Comparison of ENCODE assay signal across 8 mouse cellular contexts in genomic region chr9:74952106-74952505, GRCm38 (mm10). TPM values are rescaled to one million over a fixed set of nuclear protein-coding genes. Genes with fewer than 3 reads are reported as not detected.
DNase-seq lines count a peak whose midpoint lies in the region; ATAC-seq and TF ChIP-seq lines count a peak whose summit lies in the region.

No protein-coding gene starts in this region.

- peak overlapping the region; percentile 88 for H3K4me2 ChIP-seq in lung, embryonic 14.5 days
- peak overlapping the region; percentile 98 for H3K4me2 ChIP-seq in lung, postnatal 0 days (replicated peaks; ENCODE audit: low read depth, low read length)

- 36% methylated on average over 5 of the region's 5 CpGs for WGBS in lung, embryonic 14.5 days
- WGBS in lung, adult 2 months, result 20% methylated on average over 5 of the region's 5 CpGs
- 24% methylated on average over 5 of the region's 5 CpGs for WGBS in lung, postnatal 0 days

- no peaks in the 10 kb centered on the region for H3K27me3 ChIP-seq in lung, embryonic 14.5 days (ENCODE audit: insufficient read depth, low read length)
- H3K27me3 ChIP-seq in lung, postnatal 0 days (replicated peaks; ENCODE audit: insufficient read depth, low read length), result no peaks in the 10 kb centered on the region
- H3K27me3 ChIP-seq in splenic B cell, adult 2 months (ENCODE audit: control insufficient read depth, insufficient read depth, low read length, poor library complexity, severe bottlenecking), result no peaks in the 10 kb centered on the region

- TF ChIP-seq EP300 in lung, postnatal 0 days (IDR thresholded peaks at IDR 0.05), result 0 out of 2 replicates have a peak, but pooled peaks have one; percentile 10

- no peak for ATAC-seq in lung, embryonic 14.5 days (ENCODE audit: insufficient read depth)
- peak; percentile 16; the same call in 1 of the 2 replicates for ATAC-seq in lung, postnatal 0 days
- no peak for ATAC-seq in cerebellum, adult (ENCODE audit: insufficient number of reproducible peaks, low FRiP score, low TSS enrichment)

- H3K4me3 ChIP-seq in lung, embryonic 14.5 days (ENCODE audit: low read depth, low read length), result peak overlapping the region; percentile 90
- no peak overlapping the region for H3K4me3 ChIP-seq in lung, adult 2 months (replicated peaks; ENCODE audit: extremely low read depth, low read depth, low read length)
- peak overlapping the region; percentile 66 for H3K4me3 ChIP-seq in brown adipose tissue, adult 24 weeks (ENCODE audit: insufficient read depth, low read depth, low read length)
- H3K4me3 ChIP-seq in lung, postnatal 0 days (ENCODE audit: low read depth, low read length), result peak overlapping the region; percentile 91; the same call in 1 of the 2 replicates

- TF ChIP-seq CTCF in lung, embryonic 14.5 days (IDR thresholded peaks at IDR 0.05; ENCODE audit: low read depth), result no peak
- TF ChIP-seq CTCF in lung, adult 2 months (IDR thresholded peaks at IDR 0.05; ENCODE audit: insufficient read depth, low read length), result no peak
- no peak for TF ChIP-seq CTCF in lung, postnatal 0 days (IDR thresholded peaks at IDR 0.05)

- no peaks in the 10 kb centered on the region for H3K9me3 ChIP-seq in lung, embryonic 14.5 days (ENCODE audit: low read depth, low read length)
- no peaks in the 10 kb centered on the region for H3K9me3 ChIP-seq in lung, postnatal 0 days (ENCODE audit: low read length)

- peaks cover 4% of the 10 kb centered on the region; the same call in 1 of the 2 replicates for H3K4me1 ChIP-seq in lung, embryonic 14.5 days (ENCODE audit: insufficient read depth)
- peaks cover 3% of the 10 kb centered on the region for H3K4me1 ChIP-seq in lung, adult 2 months (ENCODE audit: control insufficient read depth, insufficient read depth, low read length)
- H3K4me1 ChIP-seq in brown adipose tissue, adult 24 weeks (ENCODE audit: control insufficient read depth, insufficient read depth, insufficient read length, low read length), result peaks cover 3% of the 10 kb centered on the region
- H3K4me1 ChIP-seq in lung, postnatal 0 days (ENCODE audit: insufficient read depth, low read depth, low read length), result peaks cover 6% of the 10 kb centered on the region; the same call in 1 of the 2 replicates

- H3K9ac ChIP-seq in lung, embryonic 14.5 days, result peak overlapping the region; percentile 74
- no peak overlapping the region for H3K9ac ChIP-seq in lung, postnatal 0 days (replicated peaks; ENCODE audit: low read depth)

- H3K36me3 ChIP-seq in lung, embryonic 14.5 days (ENCODE audit: insufficient read depth), result no peaks in the 10 kb centered on the region
- no peaks in the 10 kb centered on the region for H3K36me3 ChIP-seq in lung, postnatal 0 days (ENCODE audit: insufficient read depth, low read length)
- peaks cover 2% of the 10 kb centered on the region; the same call in 1 of the 2 replicates for H3K36me3 ChIP-seq in splenic B cell, adult 2 months (ENCODE audit: control insufficient read depth, insufficient read depth, low read length, poor library complexity, severe bottlenecking)

- H3K27ac ChIP-seq in lung, embryonic 14.5 days (ENCODE audit: low read depth), result peak overlapping the region; percentile 91; the same call in 1 of the 2 replicates
- H3K27ac ChIP-seq in brown adipose tissue, adult 24 weeks (replicated peaks; ENCODE audit: low read depth, low read length), result no peak overlapping the region
- H3K27ac ChIP-seq in lung, postnatal 0 days (ENCODE audit: low read length), result peak overlapping the region; percentile 93

- TF ChIP-seq POLR2A in lung, adult 2 months (IDR thresholded peaks at IDR 0.05; ENCODE audit: borderline replicate concordance, extremely low read depth, low read depth, low read length), result no peak

- intact Hi-C loops in heart, postnatal 14 days (cut with DNase I), result loop anchor here (2.0 to 5.0 kb wide), 4 partner anchors 21 to 85 kb away; partner anchors contain the start of gene Arpp19

- DNase-seq in lung, embryonic 14.5 days, result peak; percentile 51
- DNase-seq in lung, adult 2 months, result no peak
- peak; percentile 14 to 32 for DNase-seq in heart, postnatal 14 days
- peak; percentile 79 for DNase-seq in lung, postnatal 0 days (ENCODE audit: low spot score)
- DNase-seq in splenic B cell, adult 2 months (ENCODE audit: low read depth, low spot score), result peak; percentile 73
- DNase-seq in cerebellum, adult 11 months, result no peak

RNA-seq across cellular contexts. Expression of gene Fam214a, which starts 0.6 kb away (rescaled TPM):
- polyA plus RNA-seq in lung, embryonic 14.5 days (2014; fragmentation: Nextera tagmentation; extraction: Ambion mirVana), result 8.9 and 9.9 TPM in 2 replicates
- polyA plus RNA-seq in lung, adult 2 months (2012; rRNA removed), result 8.8 and 11.8 TPM in 2 replicates
- 29.9 and 41.0 TPM in 2 replicates for polyA plus RNA-seq in brown adipose tissue, adult 24 weeks (2012; ENCODE audit: insufficient read depth, insufficient read length, missing spikeins)
- 10 to 100 TPM; 26.7 to 36.3 TPM for total RNA-seq in heart, postnatal 14 days (2021)
- 10.5 and 12.8 TPM in 2 replicates for polyA plus RNA-seq in lung, postnatal 0 days (2015; fragmentation: Nextera tagmentation; extraction: Ambion mirVana)

Comparison
In these comparisons a context has a peak if more than half of its experiments do, and no peak if none do; other contexts are left out.
1. DNase-seq: peak in lung, embryonic 14.5 days (single experiment), heart, postnatal 14 days (2 of 2), lung, postnatal 0 days (single experiment) and splenic B cell, adult 2 months (single experiment); none in lung, adult 2 months (single experiment) and cerebellum, adult 11 months (single experiment).